Mouse (Mus musculus) c-Kit-negative CD71-positive TER-119-positive erythroid progenitor cells, embryonic 14.5 days (primary cell): ENCODE data around the gene Rab7b.

Experiments
- DNase-seq: peaks from one replicate; pipeline ENCODE4 v3.0.0-alpha.2; 2013; ENCODE audit warnings: low read depth, low spot score

Rab7b gene

GRCm38 (mm10) chr1:131695308-131695707, 6.8 kb downstream of the Rab7b start:
- no peak for DNase-seq

- DNase-seq: no peak
Observed at GRCm38 (mm10) chr1:131696325-131696724, 7.8 kb downstream of the Rab7b start.

GRCm38 (mm10) chr1:131698770-131699169, 10.3 kb downstream of the Rab7b start:
- DNase-seq: no peak

GRCm38 (mm10) chr1:131699642-131700041, 11.1 kb downstream of the Rab7b start:
- DNase-seq: no peak

GRCm38 (mm10) chr1:131700447-131700846, 12.0 kb downstream of the Rab7b start:
- no peak for DNase-seq

GRCm38 (mm10) chr1:131701391-131701790, 12.9 kb downstream of the Rab7b start:
- DNase-seq: no peak

GRCm38 (mm10) chr1:131702094-131702766, 13.7 kb downstream of the Rab7b start:
- no peak for DNase-seq

- DNase-seq: no peak
Observed at GRCm38 (mm10) chr1:131703482-131703881, 15.0 kb downstream of the Rab7b start.

- no peak for DNase-seq
Observed at GRCm38 (mm10) chr1:131708338-131708737, 19.8 kb downstream of the Rab7b start.

GRCm38 (mm10) chr1:131711518-131711917, 23.0 kb downstream of the Rab7b start:
- no peak for DNase-seq

- DNase-seq: peak; percentile 46
Observed at GRCm38 (mm10) chr1:131712386-131712785, 23.9 kb downstream of the Rab7b start.

- DNase-seq: no peak
Observed at GRCm38 (mm10) chr1:131714388-131715337, 26.2 kb downstream of the Rab7b start.

GRCm38 (mm10) chr1:131718952-131719694, 30.6 kb downstream of the Rab7b start:
- no peak for DNase-seq

- DNase-seq: no peak
Observed at GRCm38 (mm10) chr1:131721989-131722388, 33.5 kb downstream of the Rab7b start.

- DNase-seq: no peak
Observed at GRCm38 (mm10) chr1:131723549-131723948, 35.1 kb downstream of the Rab7b start.

- no peak for DNase-seq
Observed at GRCm38 (mm10) chr1:131726586-131726985, 38.1 kb downstream of the Rab7b start.

- no peak for DNase-seq
Observed at GRCm38 (mm10) chr1:131730639-131731437, 42.3 kb downstream of the Rab7b start.

GRCm38 (mm10) chr1:131733474-131734180, 45.1 kb downstream of the Rab7b start:
- DNase-seq: no peak

GRCm38 (mm10) chr1:131734657-131735273, 46.3 kb downstream of the Rab7b start:
- no peak for DNase-seq

- DNase-seq: no peak
Observed at GRCm38 (mm10) chr1:131736494-131736893, 48.0 kb downstream of the Rab7b start.
